Comparison of ENCODE assay signal across 13 mouse cellular contexts in the genomic region with DNA sequence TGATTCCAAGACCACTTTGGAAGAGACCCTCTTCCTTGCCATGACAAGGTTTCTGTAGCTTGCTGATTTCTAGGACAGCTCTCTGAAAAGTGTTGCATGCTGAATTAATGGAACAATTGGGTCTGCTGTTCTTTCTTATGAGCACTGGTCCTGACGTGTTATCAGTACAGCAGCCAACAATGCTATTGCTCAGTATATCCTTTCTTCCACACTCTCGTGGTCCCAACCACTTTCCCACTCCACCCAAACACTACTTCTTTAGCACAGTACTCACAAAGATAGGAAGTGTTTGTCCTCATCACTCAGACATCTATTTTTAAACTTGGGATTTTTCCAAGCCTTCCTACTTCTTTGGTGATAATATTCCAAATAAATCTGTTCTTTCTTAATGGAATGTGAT.
"Had no signal": no experiment of that assay in that cellular context is flagged by ENCODE, and none has a peak within 500 bp of the region (broad histone marks: within the 10 kb centered on the region; RNA-seq: fewer than 3 reads in every experiment).

No protein-coding gene starts in this region.

- H3K4me2 ChIP-seq: liver, embryonic 11.5 days; liver, embryonic 15.5 days; lung, embryonic 15.5 days; midbrain, embryonic 11.5 days; midbrain, embryonic 15.5 days; neural tube, embryonic 12.5 days had no signal

- H3K36me3 ChIP-seq: limb, embryonic 10.5 days; liver, embryonic 15.5 days; lung, embryonic 15.5 days; midbrain, embryonic 15.5 days; neural tube, embryonic 12.5 days had no signal

- ATAC-seq: midbrain, embryonic 15.5 days had no signal

- H3K9me3 ChIP-seq: limb, embryonic 10.5 days; liver, embryonic 15.5 days; lung, embryonic 15.5 days; megakaryocyte, embryonic 14.5 days; midbrain, embryonic 15.5 days; neural tube, embryonic 12.5 days had no signal

- H3K4me1 ChIP-seq: limb, embryonic 10.5 days; liver, embryonic 15.5 days; lung, embryonic 15.5 days; midbrain, embryonic 15.5 days; neural tube, embryonic 12.5 days had no signal

- H3K9ac ChIP-seq: liver, embryonic 15.5 days; lung, embryonic 15.5 days; midbrain, embryonic 15.5 days; neural tube, embryonic 12.5 days had no signal

- H3K27ac ChIP-seq: left cerebral cortex, adult 2 months; limb, embryonic 10.5 days; liver, embryonic 15.5 days; lung, embryonic 15.5 days; macrophage; midbrain, embryonic 15.5 days; neural tube, embryonic 12.5 days had no signal

- H3K4me3 ChIP-seq: left cerebral cortex, adult 2 months; limb, embryonic 10.5 days; liver, embryonic 15.5 days; lung, embryonic 15.5 days; megakaryocyte, embryonic 14.5 days; midbrain, embryonic 15.5 days; neural tube, embryonic 12.5 days had no signal

- DNase-seq: kidney, postnatal 25 days; thymus, adult 18-20 months; thymus, postnatal 14 days had no signal

- H3K27me3 ChIP-seq: liver, embryonic 15.5 days; lung, embryonic 15.5 days; megakaryocyte, embryonic 14.5 days; midbrain, embryonic 15.5 days; neural tube, embryonic 12.5 days had no signal
